Mouse (Mus musculus) adrenal gland (tissue): Measurements from ENCODE around the gene Suclg1.

Source experiments
- intact Hi-C: fragments of 180-260 bp; cut with DNase I; formaldehyde crosslinking; loops from one replicate; pipeline ENCODE4 v1.15.1; 2025

Suclg1 gene

DNA sequence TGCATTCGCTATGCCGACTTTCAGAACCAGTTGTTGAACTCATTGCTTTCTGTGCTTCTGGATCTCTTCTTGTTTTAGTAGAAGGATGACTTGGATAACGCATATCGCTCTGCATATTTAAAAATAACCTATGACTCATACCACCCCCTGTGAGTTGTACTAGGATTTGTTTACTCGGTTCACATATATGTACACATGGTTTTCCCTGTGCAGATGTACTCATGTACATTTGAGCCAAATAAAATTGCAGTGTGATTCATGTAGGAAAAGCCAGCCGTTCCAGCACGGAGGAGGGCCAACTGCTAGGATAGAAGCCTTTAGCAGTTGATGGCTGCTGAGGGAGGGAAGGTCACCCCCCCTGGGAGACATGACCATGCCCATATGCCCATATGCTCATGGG is 63.6 kb downstream of the Suclg1 start:
- intact Hi-C loops = no loop called here

DNA sequence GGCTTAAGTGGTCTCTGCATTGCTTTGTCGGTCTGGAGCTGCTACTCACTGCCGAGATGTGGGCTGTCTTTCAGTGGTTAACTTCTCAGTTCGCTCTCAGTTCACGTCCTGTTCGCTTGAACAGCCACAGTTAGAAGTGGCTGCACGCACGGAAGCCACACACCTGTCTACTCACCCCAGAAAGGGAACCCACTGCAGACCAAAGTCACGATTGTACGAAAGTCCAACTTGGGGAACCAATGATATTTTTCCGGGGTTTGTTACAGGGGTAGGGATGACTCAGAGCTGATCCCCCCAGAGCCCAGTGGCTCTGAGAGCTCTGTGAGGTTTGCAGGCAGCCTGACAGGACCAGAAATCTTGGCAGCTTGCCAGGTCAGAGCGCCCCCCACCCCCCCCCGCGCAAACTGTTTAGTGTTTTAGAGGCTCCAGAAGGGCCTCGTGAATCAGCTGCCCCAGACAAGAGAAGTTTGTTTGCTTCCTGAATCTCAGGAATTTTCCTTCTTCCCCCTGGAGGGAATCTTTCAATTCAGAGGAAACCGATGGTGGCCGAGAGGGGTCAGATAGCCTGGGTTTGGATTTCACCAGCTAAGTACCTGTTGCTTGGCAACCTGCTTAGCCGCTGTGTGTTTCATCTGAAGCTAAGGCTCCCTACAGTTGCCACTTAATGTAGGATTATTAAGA is 66.9 kb downstream of the Suclg1 start:
- intact Hi-C loops = no loop called here

DNA sequence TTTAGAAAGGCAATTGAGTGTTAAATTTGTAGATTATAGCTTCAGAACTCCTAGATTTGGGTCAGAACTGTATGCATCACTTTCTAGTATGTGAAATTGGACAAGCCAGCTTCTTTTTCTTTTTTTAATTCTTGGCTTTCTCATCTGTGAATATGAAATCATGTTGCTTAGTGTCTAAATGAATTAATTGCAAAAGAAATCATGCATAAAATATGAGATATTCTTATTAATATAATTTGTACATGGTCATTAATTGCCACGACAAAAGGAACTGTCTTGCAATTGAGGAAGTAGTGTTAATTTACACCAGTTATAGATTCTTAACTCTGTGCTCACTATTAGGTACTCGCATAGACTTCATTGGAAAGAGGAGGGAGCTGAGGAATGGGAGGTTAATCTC is 74.1 kb downstream of the Suclg1 start:
- intact Hi-C loops = no loop called here
